Mouse (Mus musculus) urinary bladder, postnatal 4 days (tissue): ENCODE data around the gene Bloc1s1.

Experiments used
- DNase-seq, 2 experiments: peaks; one replicate each; pipeline ENCODE4 v3.0.0; 2021 to 2022; ENCODE audit warnings: low spot score in 2 of 2

Gene Bloc1s1

DNA sequence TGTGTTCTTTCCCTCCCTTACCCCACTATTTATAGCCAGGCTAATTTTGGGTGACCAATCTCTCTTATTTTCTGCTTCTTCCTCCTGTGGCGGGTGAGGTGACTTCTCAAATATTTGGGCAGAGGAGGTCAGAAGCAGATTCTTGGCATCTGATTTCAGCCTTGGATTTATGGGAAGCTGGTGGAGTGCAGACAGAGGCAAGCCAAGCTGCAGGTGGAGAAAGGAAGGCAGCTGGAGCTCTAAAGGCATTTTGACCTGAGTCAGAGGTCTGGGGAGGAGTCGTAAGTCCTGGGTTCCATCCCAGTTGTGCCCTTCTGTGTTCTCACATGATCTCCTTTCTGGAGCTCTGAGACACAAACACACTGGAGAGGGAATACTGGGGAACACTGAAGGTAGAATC is 7.6 kb upstream of the Bloc1s1 start:
- DNase-seq = peak in 1 of 2 experiments; percentile 15

DNA sequence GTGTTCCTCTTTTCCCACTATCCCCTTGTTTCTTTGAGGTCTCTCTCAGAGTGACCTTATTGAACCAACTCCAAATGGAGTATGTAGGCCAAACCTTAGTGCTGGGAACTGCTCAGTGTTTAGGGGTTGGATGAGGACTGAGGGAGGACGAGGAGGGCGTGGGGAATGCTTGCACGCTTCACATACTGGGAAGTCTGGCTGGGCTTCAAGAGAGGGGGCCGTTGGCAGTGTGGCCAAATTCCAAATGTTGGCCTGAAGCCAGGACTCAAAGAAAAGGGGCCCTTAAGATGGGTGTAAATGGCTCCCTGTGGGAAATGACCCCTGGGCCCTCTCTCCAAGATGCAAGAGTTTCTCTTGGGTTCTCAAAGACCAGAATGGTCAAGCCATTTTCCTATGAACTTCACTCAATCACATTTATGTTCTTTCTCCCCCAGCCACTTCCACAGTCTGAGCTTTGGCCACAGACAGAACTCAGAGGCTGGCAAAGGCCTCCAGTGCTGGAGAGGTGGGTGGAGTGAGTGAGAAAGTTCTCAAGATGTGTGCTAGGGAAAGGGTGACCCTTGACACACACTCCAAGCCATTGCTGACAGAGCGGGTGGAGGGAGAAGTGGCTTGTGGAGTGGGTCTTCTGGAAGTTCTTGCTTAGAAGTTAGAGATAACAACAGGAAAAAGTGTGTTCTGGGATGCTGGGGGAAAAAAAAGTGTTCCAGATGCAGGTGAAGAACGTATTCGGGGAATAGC is 6.0 kb upstream of the Bloc1s1 start:
- peak in 1 of 2 experiments; percentile 14 for DNase-seq

- DNase-seq = peak in 1 of 2 experiments; percentile 14
Observed at GRCm38 (mm10) chr10:128928356-128928755, 4.5 kb upstream of the Bloc1s1 start.

GRCm38 (mm10) chr10:128923013-128923691 is 683 bp downstream of the Bloc1s1 start:
- DNase-seq = peak; percentile 93 to 94

- no peak for DNase-seq
Observed at GRCm38 (mm10) chr10:128922822-128923012, 1.1 kb downstream of the Bloc1s1 start, which contains the start of gene Rdh5. TSS of gene Rdh5 (minus strand) at chr10:128922888.

DNA sequence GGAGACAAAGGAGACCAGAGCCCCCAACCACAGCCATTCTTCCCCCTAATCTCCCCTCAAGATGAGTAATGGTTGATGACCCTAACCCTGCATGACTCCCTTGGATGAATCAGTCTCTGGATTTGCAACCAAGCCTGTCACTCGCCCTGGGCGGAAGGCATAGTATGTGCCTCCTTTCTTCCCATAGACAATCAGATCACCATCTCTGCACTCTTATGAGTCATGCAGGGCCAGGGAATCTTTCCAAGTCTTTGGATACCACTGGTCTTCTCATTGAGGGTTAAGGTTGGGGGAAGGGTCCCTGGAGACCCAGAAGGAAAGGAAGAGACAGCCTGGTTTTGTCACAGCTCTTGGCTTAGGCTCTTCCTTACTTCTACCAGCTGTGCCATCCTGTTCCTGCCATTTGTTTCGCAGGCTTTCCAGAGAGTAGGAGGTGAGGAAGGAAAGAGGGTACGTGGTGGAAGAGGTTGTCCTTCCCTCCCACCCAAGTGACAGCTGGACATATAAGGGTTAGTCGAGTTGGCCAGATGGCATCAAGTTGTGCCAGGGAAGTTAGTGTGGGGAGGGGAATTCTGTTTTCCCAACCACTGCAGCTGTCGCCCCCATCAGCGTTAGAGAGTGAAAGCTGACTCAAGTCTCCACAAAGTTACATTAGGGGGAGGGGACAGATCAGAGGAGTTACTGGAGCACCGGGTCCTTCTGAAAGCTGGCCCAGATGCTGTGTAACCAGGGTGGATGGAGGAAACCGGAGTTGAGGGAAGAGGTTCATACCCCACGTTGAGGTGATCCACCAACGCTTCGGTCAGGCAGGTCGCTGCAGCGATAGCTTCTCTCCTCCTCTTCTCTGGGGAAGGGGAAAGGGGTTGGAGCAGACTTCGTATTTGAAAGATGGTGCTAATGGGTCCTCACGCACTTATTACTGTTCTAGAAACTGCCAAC is 1.7 kb downstream of the Bloc1s1 start:
- no peak for DNase-seq

DNA sequence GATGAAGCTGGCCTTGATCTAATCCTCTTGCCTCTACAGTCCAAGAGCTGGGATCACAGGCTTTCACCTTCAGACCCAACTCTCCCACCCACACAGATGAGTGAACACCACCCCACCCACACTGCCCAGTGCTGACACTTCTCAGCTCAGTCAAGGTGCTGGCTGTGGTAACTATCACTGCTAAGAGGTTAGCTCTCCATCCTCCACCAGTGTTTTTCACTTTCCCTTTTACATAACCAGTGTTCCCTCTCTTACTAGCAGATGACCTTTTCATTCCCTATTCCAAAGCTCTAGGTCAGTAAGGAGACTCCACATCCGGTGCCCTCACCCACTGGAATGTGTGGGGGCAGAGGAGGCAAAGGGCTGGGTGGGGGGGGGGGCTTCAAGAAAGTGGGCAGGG is 2.6 kb downstream of the Bloc1s1 start:
- no peak for DNase-seq

DNA sequence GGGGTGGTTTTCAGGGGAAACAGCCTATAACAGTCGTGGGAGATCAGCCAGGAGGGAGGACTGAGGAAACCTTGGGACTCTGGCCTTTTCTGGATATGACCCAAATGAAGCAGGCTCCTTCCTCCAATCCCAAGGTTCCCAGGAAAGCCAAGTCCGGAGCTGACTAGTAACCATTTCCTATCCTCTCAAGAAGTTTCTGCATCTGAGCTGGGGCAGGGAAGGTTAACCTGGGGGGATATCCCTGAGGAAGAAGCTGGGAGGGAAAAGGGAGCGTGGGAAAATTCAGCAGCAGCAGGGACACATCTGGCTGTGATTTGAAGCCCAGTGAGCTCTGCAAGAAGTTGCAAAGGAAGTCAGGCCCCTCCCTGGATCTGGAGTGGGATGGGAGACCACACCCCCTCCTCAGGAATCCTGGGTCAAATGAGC is 3.1 kb downstream of the Bloc1s1 start:
- DNase-seq = peak in 1 of 2 experiments; percentile 57

DNA sequence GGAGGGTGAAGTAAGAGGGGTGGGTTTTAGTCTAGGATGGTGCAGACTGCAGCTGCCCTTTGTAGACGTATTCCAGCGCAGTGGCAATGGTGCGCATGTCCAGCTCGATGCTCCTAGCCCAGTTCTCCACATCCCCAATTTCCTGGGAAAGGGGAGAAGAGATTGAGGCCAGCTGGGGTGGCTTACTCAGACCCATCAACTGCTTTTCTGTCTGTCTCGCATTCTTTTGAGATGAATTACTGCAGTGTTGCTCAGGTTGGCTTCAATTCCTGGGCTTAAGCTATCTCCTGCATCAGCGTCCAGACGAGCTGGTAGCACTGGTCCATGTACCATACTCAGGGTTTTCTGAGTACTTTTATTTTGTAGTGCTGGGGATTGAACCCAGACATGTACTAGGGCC is 3.9 kb downstream of the Bloc1s1 start:
- DNase-seq = no peak

DNA sequence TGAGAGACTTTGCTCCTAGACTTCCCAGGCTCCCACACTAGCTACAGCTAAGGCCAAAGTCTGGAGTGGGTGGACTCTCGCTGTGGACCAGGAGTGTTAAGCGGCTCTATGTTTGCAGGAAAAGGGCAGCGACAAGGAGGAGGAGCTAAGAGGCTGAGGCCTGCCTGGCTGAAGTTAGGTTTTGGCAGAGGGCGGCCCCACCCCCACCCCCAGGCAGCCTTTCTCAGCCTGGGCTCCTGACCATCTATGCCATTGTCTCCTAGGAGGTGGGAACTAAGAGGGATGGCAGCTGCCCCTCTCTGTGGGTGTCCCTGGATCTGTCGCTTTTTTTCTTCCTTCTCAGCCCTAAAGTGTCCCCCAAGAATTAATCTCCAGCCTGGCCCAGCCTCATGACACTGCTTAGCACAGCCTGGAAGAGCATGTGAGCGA is 4.6 kb downstream of the Bloc1s1 start:
- DNase-seq = no peak

DNA sequence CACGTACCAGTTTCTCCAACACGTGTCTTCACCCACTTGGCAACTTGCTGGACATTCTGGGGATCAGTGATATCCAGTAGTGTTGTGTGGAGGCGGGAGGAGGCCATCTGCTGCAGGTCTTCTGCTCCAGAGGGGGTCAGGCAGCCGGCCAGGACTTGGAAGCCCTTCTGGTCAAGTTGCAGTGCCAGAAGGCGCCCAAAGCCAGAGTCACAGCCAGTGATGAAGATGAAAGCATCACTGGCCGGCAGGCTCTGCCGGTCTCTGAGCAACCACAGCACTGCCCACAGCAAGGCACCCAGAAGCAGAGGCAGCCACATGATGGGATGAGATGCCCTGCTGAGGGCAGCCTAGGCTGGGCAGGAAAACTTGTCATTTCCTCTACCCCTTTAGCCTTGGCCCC is 5.6 kb downstream of the Bloc1s1 start:
- no peak for DNase-seq

DNA sequence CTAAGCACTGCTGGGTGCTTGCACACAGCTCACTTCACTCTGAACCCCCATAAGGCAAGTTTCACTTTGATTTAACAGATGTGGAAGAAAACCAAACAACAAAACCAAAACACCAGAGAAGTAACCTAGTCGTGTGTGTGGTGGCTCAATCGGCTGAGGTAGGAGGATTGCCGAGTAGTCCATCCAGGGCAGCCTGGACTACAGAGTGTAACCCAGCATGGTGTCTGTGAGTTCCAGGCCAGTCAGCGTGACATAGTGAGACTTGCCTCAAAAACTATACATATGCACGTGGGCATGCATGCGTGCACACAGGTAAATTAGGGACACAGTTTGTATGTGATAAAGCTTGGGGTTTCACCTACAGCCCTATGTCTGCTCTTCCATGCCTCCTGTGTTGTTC is 6.4 kb downstream of the Bloc1s1 start:
- no peak for DNase-seq

GRCm38 (mm10) chr10:128916665-128917064 is 7.2 kb downstream of the Bloc1s1 start:
- no peak for DNase-seq

DNA sequence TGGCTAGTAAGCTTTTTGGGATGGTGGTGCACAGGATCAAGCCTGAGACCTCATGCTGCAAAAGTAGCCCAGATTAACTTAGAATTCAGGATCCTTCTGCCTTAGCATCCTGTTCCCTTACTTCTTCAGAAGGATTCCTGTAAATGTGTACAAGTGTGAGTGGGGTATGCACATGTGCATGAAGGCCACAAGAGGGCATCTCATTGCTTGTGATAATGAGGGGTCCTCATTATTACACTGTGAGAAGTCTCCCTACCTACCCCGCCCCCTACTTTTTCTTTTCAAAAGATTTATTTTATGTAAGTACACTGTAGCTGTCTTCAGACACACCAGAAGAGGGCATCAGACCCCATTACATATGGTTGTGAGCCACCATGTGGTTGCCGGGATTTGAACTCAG is 8.3 kb downstream of the Bloc1s1 start:
- DNase-seq = no peak

DNA sequence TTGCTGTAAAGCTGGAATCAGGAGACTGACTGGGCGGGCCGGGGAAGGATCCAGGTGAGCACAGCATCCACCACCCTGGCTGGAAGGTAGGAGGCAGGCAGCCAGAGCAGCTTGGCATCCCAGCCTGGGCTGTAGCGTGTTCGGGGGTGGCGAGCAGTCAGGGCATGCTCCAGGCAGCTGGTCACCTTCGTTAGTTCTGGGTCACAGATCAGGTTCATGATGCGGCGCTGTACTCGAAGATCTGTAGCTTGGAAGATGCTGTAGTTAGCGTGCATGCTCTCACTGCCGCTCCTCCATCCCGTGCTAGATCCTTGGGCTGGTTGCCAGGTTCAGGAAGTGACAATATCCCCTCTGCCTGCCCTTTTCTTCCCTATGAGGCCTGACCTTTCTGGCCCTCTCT is 10.1 kb downstream of the Bloc1s1 start:
- DNase-seq = no peak

GRCm38 (mm10) chr10:128913219-128913618 is 10.6 kb downstream of the Bloc1s1 start:
- peak; percentile 77 to 91 for DNase-seq

DNA sequence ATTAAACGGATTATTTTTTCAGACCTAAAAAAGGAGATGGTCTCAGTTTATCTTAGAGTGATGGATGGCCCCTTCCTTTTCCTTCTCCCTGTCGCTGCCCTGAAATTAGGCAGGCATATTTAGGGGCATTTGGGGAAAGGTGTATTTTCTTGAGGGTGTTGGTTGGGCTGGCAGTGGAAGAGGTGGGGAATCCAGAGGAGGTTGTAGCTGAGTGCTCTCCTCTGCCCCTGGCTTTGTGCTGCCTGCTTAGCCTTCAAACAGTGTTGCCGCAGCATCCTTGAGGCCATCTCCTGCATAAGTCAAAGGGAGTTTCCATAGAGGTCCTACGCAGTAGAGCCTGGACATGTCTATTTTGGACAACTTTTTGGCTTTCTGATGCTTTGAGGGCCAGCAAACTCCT is 11.0 kb downstream of the Bloc1s1 start:
- no peak for DNase-seq

DNA sequence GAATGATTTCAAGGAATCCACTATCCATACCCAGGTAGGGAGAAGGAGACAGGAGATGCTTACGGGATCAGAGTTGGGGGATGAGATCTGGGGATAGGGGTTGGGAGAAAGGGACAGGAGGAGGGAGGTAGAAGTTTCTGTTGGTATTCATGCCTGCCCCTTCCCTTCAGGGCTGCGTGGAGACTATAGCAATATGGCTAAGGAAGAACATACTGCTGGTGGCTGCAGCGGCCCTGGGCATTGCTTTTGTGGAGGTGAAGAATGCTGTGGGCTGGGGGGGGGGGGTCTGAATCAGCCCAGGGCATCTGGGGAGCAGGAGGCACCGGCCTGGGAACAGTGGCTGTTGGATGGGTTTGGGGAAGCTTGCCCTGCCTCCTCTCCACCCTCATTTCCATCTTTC is 11.6 kb downstream of the Bloc1s1 start:
- no peak for DNase-seq

GRCm38 (mm10) chr10:128911430-128911829 is 12.4 kb downstream of the Bloc1s1 start:
- DNase-seq = no peak

DNA sequence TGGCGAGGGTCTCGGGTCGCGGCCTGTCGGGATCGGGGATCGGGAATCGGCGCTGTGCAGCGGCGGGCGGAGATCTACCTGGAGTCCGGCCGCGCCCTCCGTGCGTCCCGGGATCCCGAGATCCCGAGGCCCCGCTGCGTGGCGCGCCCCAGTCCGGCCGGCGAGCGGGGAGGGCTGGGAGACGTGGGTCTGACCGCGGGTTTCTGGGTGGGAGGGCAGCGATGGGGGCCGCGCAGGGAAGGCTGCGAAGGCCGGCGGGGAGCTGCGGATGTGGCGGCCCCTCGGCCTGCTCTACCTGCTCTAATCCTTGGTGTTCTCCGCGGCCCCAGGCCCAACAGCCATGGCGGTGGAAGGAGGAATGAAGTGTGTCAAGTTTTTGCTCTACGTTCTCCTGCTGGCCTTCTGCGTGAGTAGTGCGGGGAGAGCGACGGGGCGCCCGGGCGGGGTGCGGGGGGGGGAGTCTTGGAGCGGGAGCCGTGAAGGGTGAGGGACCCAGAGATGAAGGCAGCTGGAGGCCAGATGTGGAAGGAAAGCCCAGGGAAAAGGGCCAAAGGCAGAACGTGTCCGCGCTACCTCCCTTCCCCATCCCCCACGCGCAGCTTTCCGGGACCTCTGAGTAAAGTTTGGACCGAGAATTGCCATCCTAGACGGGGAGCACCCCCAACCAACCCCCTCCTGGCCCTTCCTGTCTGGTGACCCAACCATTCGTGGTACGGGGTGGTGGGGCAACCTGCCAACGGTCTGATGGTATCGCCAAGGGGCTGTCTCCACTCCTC is 13.6 kb downstream of the Bloc1s1 start:
- peak; percentile 59 to 66 for DNase-seq

- DNase-seq = peak; percentile 90 to 91
Observed at GRCm38 (mm10) chr10:128909567-128910028, 14.2 kb downstream of the Bloc1s1 start.
